Mouse (Mus musculus): ENCODE results near the gene Sp2. TPM values are rescaled to one million over a fixed set of nuclear protein-coding genes. Genes with fewer than 3 reads are reported as not detected.

Gene Sp2
- polyA plus RNA-seq, 1 experiment from 2014 or later: 17.3 TPM

DNA sequence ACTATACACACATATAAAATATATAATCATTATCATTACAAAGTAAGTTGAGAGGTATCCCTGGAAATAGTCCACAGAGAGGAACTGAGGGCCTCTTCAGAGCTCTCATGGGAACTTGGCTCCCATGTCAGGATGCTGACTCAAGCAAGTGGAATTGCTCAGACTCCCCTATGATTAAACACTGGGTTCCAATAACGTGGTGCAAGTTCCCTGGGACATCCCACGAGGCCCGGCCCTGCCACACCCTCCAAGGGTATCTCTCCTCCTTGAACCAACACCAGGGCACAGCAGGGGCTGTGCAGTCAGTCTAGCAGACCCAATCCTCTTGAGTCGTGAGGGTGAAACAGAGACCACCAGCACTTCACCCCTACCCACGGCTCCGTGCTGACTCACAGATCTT, 63.8 kb downstream of the Sp2 start:
- Histone ChIP-seq H3K27me3 (ENCODE audit: control insufficient read depth, insufficient read depth, low read length) (no peaks in the 10 kb centered on the region), H3K4me2 (no peak overlapping the region), H3K4me3 (ENCODE audit: low read depth, low read length) (no peak overlapping the region), H3K27ac (ENCODE audit: low read depth, low read length) (no peak overlapping the region), H3K36me3 (ENCODE audit: control insufficient read depth, insufficient read depth, low read length) (no peaks in the 10 kb centered on the region), H3K9ac (ENCODE audit: low read depth, low read length) (no peak overlapping the region), H3K9me3 (replicated peaks; ENCODE audit: control insufficient read depth, low read length) (no peaks in the 10 kb centered on the region), H3K4me1 (ENCODE audit: control insufficient read depth, insufficient read depth, low read length) (peaks cover 3% of the 10 kb centered on the region; the same call in 1 of the 2 replicates)
- WGBS (ENCODE audit: insufficient replicate concordance): 36% methylated on average over 6 of the region's 6 CpGs
- no peak for ATAC-seq (replicated peaks; ENCODE audit: insufficient number of reproducible peaks, low FRiP score, low TSS enrichment)

DNA sequence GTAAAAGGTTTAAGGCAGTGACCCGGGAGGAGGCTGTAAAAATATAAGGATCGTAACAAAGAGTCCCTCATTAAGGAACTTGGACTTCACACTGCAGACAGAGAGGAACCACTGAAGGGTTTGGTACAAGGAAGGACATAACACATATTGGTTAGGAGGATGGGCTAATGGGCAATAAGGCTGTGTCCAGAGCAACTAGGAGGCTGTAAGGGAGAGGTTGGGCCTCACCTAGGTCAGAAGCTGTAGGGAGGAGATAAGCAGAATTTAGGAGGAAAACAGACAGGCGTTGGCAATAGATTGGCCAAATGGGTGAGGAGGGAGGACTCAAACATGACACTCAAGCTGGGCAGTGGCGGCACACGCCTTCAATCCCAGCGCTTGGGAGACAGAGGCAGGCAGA, 65.3 kb downstream of the Sp2 start:
- Histone ChIP-seq H3K27ac (ENCODE audit: low read depth, low read length) (peak overlapping the region; percentile 36; the same call in 1 of the 2 replicates), H3K4me3 (ENCODE audit: low read depth, low read length) (no peak overlapping the region), H3K4me1 (ENCODE audit: control insufficient read depth, insufficient read depth, low read length) (peaks cover 3% of the 10 kb centered on the region; the same call in 1 of the 2 replicates), H3K9ac (ENCODE audit: low read depth, low read length) (no peak overlapping the region), H3K9me3 (replicated peaks; ENCODE audit: control insufficient read depth, low read length) (no peaks in the 10 kb centered on the region), H3K36me3 (ENCODE audit: control insufficient read depth, insufficient read depth, low read length) (no peaks in the 10 kb centered on the region), H3K27me3 (ENCODE audit: control insufficient read depth, insufficient read depth, low read length) (no peaks in the 10 kb centered on the region), H3K4me2 (peak overlapping the region; percentile 62)
- WGBS (ENCODE audit: insufficient replicate concordance): 67% methylated on average over 6 of the region's 6 CpGs
- ATAC-seq (replicated peaks; ENCODE audit: insufficient number of reproducible peaks, low FRiP score, low TSS enrichment): peak; percentile 60

DNA sequence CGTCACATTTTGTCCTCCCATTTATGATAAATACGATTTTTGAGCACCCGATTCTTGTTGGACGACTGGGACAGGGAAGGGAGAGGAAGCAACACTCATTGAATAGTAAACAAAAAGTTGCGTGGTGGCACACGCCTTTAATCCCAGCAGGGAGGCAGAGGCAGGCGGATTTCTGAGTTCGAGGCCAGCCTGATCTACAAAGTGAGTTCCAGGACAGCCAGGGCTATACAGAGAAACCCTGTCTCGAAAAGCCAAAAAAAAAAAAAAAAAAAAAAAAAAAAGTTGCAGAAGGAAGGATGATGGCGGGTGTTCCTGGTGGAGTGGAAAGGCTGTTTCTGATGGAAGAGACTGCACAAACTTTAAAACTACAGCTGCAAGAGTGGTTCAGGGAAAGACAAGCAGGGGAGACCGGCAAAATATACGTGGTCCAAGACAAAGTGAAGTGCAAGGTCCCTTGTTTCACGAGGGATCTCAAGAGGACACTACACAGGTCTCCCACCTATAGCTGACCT, 65.8 kb downstream of the Sp2 start:
- Histone ChIP-seq H3K4me1 (ENCODE audit: control insufficient read depth, insufficient read depth, low read length) (peaks cover 3% of the 10 kb centered on the region; the same call in 1 of the 2 replicates), H3K9ac (ENCODE audit: low read depth, low read length) (peak overlapping the region; percentile 56), H3K4me2 (peak overlapping the region; percentile 62), H3K27ac (ENCODE audit: low read depth, low read length) (peak overlapping the region; percentile 36; the same call in 1 of the 2 replicates), H3K27me3 (ENCODE audit: control insufficient read depth, insufficient read depth, low read length) (no peaks in the 10 kb centered on the region), H3K4me3 (ENCODE audit: low read depth, low read length) (peak overlapping the region; percentile 31), H3K9me3 (replicated peaks; ENCODE audit: control insufficient read depth, low read length) (no peaks in the 10 kb centered on the region), H3K36me3 (ENCODE audit: control insufficient read depth, insufficient read depth, low read length) (no peaks in the 10 kb centered on the region)
- ATAC-seq (replicated peaks; ENCODE audit: insufficient number of reproducible peaks, low FRiP score, low TSS enrichment): no peak
- WGBS (ENCODE audit: insufficient replicate concordance): 28% methylated on average over 13 of the region's 13 CpGs

DNA sequence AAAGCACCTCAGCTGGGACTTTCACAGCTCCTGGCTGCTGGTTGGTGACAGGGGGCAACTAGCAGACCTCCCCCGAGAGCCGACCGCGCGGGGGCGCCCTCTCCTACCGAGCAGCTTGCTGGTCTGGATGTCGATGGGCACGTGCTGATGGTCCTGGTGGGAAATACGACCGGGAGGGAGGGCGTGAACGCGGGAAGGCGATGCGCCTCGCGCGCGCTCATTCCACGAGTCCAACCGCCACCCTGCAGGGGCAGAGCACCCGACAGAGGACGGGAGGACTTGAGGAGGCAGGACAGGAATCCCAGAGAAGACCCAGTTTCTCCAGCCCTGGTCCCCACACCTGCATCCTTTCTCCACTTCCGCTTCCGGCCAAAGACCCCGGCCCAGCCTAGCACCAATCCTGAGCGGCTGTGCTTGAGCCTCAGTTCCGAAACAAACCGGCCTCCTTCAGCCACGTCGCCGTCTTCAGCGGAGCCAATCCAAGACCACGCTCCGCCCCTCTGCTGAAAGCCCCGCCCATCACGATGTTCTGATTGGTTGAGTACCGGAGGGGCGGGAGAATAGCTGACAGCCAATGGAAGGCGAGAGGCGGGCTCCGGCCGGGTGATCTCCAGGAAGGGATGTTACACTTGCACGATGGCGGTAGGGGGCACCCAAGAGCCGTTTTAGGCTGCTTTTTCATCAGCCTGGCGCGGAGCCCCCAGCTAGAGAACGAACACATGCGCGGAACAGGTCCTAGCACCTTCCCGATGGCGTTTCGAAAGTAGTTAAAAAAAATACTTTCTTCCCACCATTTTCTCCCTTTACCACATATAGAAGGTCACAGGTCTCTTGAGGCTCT, 66.5 kb downstream of the Sp2 start, which contains the start of gene Cdk5rap3:
Cdk5rap3 (minus strand) TSS at position 453 of the 841 bp plus-strand sequence.
- Histone ChIP-seq H3K4me3 (ENCODE audit: low read depth, low read length) (peak within 1 kb of the TSS; percentile 70), H3K27ac (ENCODE audit: low read depth, low read length) (peak within 1 kb of the TSS; percentile 36; the same call in 1 of the 2 replicates), H3K4me1 (ENCODE audit: control insufficient read depth, insufficient read depth, low read length) (peaks cover 3% of the 10 kb centered on the region; the same call in 1 of the 2 replicates), H3K4me2 (peak within 1 kb of the TSS; percentile 92), H3K27me3 (ENCODE audit: control insufficient read depth, insufficient read depth, low read length) (no peaks in the 10 kb centered on the region), H3K9me3 (replicated peaks; ENCODE audit: control insufficient read depth, low read length) (no peaks in the 10 kb centered on the region), H3K36me3 (ENCODE audit: control insufficient read depth, insufficient read depth, low read length) (no peaks in the 10 kb centered on the region), H3K9ac (ENCODE audit: low read depth, low read length) (peak within 1 kb of the TSS; percentile 75)
- WGBS (ENCODE audit: insufficient replicate concordance): under 1% methylated on average over 55 of the region's 55 CpGs
- peak; percentile 94 for ATAC-seq (replicated peaks; ENCODE audit: insufficient number of reproducible peaks, low FRiP score, low TSS enrichment)

DNA sequence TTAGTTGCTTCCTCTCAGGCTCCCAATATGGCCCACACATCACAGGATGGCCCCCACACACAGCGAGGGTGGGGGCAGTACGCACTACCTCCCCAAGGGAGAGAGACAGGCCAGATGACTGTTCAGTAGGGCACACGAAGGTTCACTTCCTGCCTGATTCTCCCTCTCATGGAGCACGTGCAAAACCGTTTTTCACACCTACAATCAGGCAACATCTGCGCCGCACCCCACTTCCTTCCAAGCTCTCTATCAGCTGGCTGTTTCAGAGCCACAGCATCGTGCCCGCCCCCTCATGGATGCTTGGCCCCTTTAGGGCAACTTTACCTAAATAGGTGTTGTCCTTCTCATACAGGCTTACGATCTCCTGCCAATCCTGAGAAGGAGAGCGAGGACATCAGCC, 70.1 kb downstream of the Sp2 start:
- H3K4me1 ChIP-seq (ENCODE audit: control insufficient read depth, insufficient read depth, low read length): peaks cover 3% of the 10 kb centered on the region; the same call in 1 of the 2 replicates
- 78% methylated on average over 11 of the region's 11 CpGs for WGBS (ENCODE audit: insufficient replicate concordance)
- H3K9ac ChIP-seq (ENCODE audit: low read depth, low read length): no peak overlapping the region
- H3K9me3 ChIP-seq (replicated peaks; ENCODE audit: control insufficient read depth, low read length): no peaks in the 10 kb centered on the region
- no peak for ATAC-seq (replicated peaks; ENCODE audit: insufficient number of reproducible peaks, low FRiP score, low TSS enrichment)
- peaks cover 9% of the 10 kb centered on the region for H3K36me3 ChIP-seq (ENCODE audit: control insufficient read depth, insufficient read depth, low read length)
- H3K4me3 ChIP-seq (ENCODE audit: low read depth, low read length): no peak overlapping the region
- no peak overlapping the region for H3K4me2 ChIP-seq
- H3K27me3 ChIP-seq (ENCODE audit: control insufficient read depth, insufficient read depth, low read length): no peaks in the 10 kb centered on the region
- H3K27ac ChIP-seq (ENCODE audit: low read depth, low read length): no peak overlapping the region

DNA sequence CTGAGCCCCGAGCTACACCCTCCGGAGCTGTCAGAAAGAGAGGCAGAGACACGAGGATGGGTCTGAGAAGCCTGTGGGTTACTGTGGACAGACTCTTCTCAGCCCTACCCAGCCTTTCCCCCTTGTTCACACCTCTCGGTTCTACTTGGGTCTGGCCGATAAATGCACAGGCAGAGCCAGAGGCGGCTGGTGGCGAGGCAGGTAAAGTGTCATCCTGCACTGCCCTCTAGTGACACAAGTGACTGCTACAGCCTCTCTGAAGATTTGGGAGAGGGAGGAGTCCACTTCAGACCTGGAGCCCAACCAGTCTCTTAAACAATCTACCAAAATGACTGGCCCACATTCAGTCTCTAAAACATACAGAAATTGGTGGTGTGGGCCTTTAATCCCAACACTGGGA, 72.8 kb downstream of the Sp2 start:
- Histone ChIP-seq H3K9me3 (replicated peaks; ENCODE audit: control insufficient read depth, low read length) (no peaks in the 10 kb centered on the region), H3K9ac (ENCODE audit: low read depth, low read length) (no peak overlapping the region), H3K36me3 (ENCODE audit: control insufficient read depth, insufficient read depth, low read length) (peaks cover 9% of the 10 kb centered on the region), H3K27ac (ENCODE audit: low read depth, low read length) (no peak overlapping the region), H3K27me3 (ENCODE audit: control insufficient read depth, insufficient read depth, low read length) (no peaks in the 10 kb centered on the region), H3K4me2 (no peak overlapping the region), H3K4me1 (ENCODE audit: control insufficient read depth, insufficient read depth, low read length) (peaks cover 20% of the 10 kb centered on the region), H3K4me3 (ENCODE audit: low read depth, low read length) (no peak overlapping the region)
- no peak for ATAC-seq (replicated peaks; ENCODE audit: insufficient number of reproducible peaks, low FRiP score, low TSS enrichment)
- 23% methylated on average over 7 of the region's 7 CpGs for WGBS (ENCODE audit: insufficient replicate concordance)

DNA sequence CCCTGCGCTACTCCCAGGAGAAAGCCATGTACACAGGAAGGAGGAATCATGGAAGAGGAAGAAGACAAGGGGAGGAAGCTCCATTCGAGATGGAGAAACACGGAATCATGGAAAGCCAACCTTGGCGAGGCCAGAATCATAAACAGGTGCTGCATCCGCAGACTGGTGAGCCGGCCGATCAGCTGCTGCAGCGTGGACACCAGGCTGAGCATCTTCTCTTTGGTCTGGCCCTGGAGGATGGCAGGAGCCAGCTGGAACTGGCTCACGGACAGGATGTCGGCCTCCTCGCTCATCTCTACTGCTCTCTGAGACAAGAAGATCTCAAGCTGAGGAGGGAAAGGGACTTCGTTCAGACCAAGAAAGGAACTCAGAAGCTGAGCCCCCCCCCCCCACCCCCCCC, 74.2 kb downstream of the Sp2 start:
- Histone ChIP-seq H3K4me1 (ENCODE audit: control insufficient read depth, insufficient read depth, low read length) (peaks cover 20% of the 10 kb centered on the region), H3K27me3 (ENCODE audit: control insufficient read depth, insufficient read depth, low read length) (no peaks in the 10 kb centered on the region), H3K9ac (ENCODE audit: low read depth, low read length) (no peak overlapping the region), H3K36me3 (ENCODE audit: control insufficient read depth, insufficient read depth, low read length) (peaks cover 9% of the 10 kb centered on the region), H3K27ac (ENCODE audit: low read depth, low read length) (no peak overlapping the region), H3K4me2 (no peak overlapping the region), H3K9me3 (replicated peaks; ENCODE audit: control insufficient read depth, low read length) (no peaks in the 10 kb centered on the region), H3K4me3 (ENCODE audit: low read depth, low read length) (no peak overlapping the region)
- ATAC-seq (replicated peaks; ENCODE audit: insufficient number of reproducible peaks, low FRiP score, low TSS enrichment): no peak
- 88% methylated on average over 12 of the region's 12 CpGs for WGBS (ENCODE audit: insufficient replicate concordance)

DNA sequence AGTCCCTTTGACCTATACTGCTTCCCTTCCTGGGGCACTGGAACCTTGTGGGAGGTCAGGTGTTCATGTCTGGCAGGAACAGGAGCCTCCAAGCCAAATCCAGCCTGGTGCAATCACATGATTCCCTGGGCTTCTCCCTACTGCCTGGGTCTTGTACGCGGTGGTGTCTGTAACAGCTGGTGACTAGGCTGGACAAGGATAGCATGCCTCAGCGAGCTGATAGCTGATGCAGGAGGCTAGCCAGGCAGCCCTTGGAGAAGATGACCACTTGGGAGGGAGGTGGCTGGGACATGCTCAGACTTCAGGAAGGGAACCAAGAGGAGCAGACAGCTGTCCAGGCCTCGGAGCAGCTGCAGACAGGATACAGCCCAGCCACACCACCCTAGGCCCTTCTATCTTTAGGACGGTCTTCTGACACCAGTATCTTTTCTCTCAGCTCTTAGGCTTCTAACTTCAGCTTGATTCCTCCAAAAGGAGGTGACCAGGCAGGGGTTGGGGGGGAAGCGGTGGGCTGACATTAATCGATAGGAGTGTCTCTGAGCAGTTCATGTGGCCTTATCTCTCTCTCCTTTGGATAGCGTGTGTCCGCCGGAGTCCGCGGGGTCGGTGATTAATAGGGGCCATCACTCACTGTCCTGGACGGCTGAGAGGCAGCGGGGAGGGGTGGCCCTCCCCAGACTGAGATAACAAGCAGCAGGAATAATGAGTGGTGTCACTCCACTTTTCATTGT, 76.2 kb downstream of the Sp2 start:
- Histone ChIP-seq H3K27me3 (ENCODE audit: control insufficient read depth, insufficient read depth, low read length) (no peaks in the 10 kb centered on the region), H3K36me3 (ENCODE audit: control insufficient read depth, insufficient read depth, low read length) (peaks cover 9% of the 10 kb centered on the region), H3K9ac (ENCODE audit: low read depth, low read length) (peak overlapping the region; percentile 34; the same call in 1 of the 2 replicates), H3K27ac (ENCODE audit: low read depth, low read length) (peak overlapping the region; percentile 25), H3K4me2 (peak overlapping the region; percentile 38), H3K4me1 (ENCODE audit: control insufficient read depth, insufficient read depth, low read length) (peaks cover 32% of the 10 kb centered on the region), H3K9me3 (replicated peaks; ENCODE audit: control insufficient read depth, low read length) (no peaks in the 10 kb centered on the region), H3K4me3 (ENCODE audit: low read depth, low read length) (peak overlapping the region; percentile 1; the same call in 1 of the 2 replicates)
- 14% methylated on average over 15 of the region's 15 CpGs for WGBS (ENCODE audit: insufficient replicate concordance)
- ATAC-seq (replicated peaks; ENCODE audit: insufficient number of reproducible peaks, low FRiP score, low TSS enrichment): no peak
